Mouse (Mus musculus) lung, postnatal 0 days (tissue): ENCODE data around the gene Banf1.

Experiments used
- CTCF ChIP-seq: IDR thresholded peaks from 2 replicates; pipeline ENCODE4 v1.5.1; 2016; ENCODE audit warnings: antibody characterized with exemption, mild to moderate bottlenecking
- EP300 ChIP-seq: IDR thresholded peaks from 2 replicates; pipeline ENCODE4 v1.6.1; 2016; ENCODE audit warnings: antibody characterized with exemption, mild to moderate bottlenecking, control low read depth

DNA sequence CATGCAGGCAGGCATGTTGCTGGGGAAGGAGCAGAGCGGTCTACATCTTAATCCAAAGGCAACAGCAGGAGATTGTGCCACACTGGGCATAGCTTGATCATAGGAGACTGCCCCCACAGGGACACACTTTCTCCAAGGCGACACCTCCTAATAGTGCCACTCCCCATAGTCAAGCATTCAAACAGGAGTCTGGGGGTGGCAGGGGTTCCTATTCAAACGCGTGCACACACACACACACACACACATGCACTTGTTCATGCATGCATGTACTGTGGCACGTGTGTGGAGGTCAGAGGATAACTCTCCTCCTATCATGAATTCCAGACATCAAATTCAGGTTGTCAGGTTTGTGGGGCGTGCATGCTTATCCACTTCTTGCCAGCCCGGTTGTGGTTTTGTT, 5.8 kb upstream of the Banf1 start:
- TF ChIP-seq CTCF (no peak), EP300 (no peak)
